Mouse (Mus musculus) myocyte (in vitro differentiated cells): ENCODE results near the gene 4930578C19Rik.

Experiments
- E2F4 ChIP-seq: IDR thresholded peaks from one replicate; pipeline ENCODE4 v1.6.1; 2011; ENCODE audit warnings: mild to moderate bottlenecking, control low read depth, moderate library complexity; ENCODE audit not compliant: insufficient read depth
- MAX ChIP-seq: IDR thresholded peaks from one replicate; pipeline ENCODE4 v1.6.1; 2011; ENCODE audit warnings: low read depth, mild to moderate bottlenecking, control low read depth
- MYOD1 ChIP-seq, 3 experiments: IDR thresholded peaks; one replicate each; pipeline ENCODE4 v1.6.1; 2011; ENCODE audit warnings: control low read depth in 2 of 3, low read depth in 2 of 3, mild to moderate bottlenecking in 2 of 3, moderate library complexity in 1 of 3; ENCODE audit not compliant: insufficient read length in 2 of 3, control insufficient read depth in 1 of 3
- MYOG ChIP-seq, 3 experiments: IDR thresholded peaks; one replicate each; pipeline ENCODE4 v1.6.1; 2011; ENCODE audit warnings: control low read depth in 2 of 3, low read depth in 2 of 3, mild to moderate bottlenecking in 2 of 3; ENCODE audit not compliant: insufficient read length in 2 of 3, control insufficient read depth in 1 of 3, insufficient read depth in 1 of 3
- POLR2A ChIP-seq: IDR thresholded peaks from one replicate; pipeline ENCODE4 v1.6.1; 2011; ENCODE audit warnings: low read depth, mild to moderate bottlenecking, control low read depth, moderate library complexity; ENCODE audit not compliant: insufficient read length
- POLR2AphosphoS2 ChIP-seq: IDR thresholded peaks from one replicate; pipeline ENCODE4 v1.6.1; 2011; ENCODE audit warnings: low read depth, control low read depth; ENCODE audit not compliant: insufficient read length
- TCF3 ChIP-seq: IDR thresholded peaks from one replicate; pipeline ENCODE4 v1.6.1; 2011; ENCODE audit warnings: low read depth, control low read depth; ENCODE audit not compliant: insufficient read length
- USF1 ChIP-seq: IDR thresholded peaks from one replicate; pipeline ENCODE4 v1.6.1; 2011; ENCODE audit warnings: low read depth, mild to moderate bottlenecking, control low read depth, moderate library complexity

DNA sequence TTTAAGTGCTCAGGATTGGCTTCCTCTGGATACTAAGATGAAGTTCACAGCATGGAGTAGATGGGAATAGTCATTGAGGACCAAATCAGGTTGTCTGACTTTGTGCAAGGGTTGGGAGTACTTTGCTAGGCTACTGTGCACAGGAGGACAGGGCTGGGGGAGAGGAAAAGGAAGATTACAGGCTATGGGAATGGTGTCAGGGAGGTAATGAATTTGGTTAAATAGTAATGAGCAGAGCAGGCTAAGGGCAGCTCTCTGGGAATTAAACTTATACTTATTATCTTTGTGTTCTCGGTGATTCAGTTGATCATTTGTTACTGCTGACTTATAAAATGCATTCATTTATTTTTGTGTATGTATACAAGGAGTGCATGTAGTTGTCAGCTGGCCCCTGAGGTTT is 1.7 kb upstream of the 4930578C19Rik start:
- no peak for TF ChIP-seq USF1
- no peak for TF ChIP-seq POLR2A
- no peak for TF ChIP-seq E2F4
- TF ChIP-seq MYOD1 (IDR thresholded peaks at IDR 0.05; ENCODE audit: control insufficient read depth in 1 of 3, insufficient read length in 2 of 3, low read depth in 2 of 3), result no peak
- TF ChIP-seq TCF3, result no peak
- no peak for TF ChIP-seq MYOG (IDR thresholded peaks at IDR 0.05; ENCODE audit: control insufficient read depth in 1 of 3, insufficient read depth in 1 of 3, insufficient read length in 2 of 3, low read depth in 2 of 3)
- no peak for TF ChIP-seq MAX
- no peak for TF ChIP-seq POLR2AphosphoS2
